Mouse (Mus musculus) limb, embryonic 14.5 days (tissue): ENCODE data around the gene Siah3. TPM values are rescaled to one million over a fixed set of nuclear protein-coding genes. Genes with fewer than 3 reads are reported as not detected.

ENCODE experiments used
- ATAC-seq: fragments of 200-750 bp; cut with Nextera tagmentation; 2 replicates; pipeline ENCODE4 v1.8.0; 2017; ENCODE audit warnings: low read depth, moderate number of reproducible peaks, moderate TSS enrichment; ENCODE audit not compliant: low FRiP score
- DNase-seq: peaks from one replicate; pipeline ENCODE4 v3.0.0-alpha.2; 2015; ENCODE audit warnings: low spot score
- H3K27ac ChIP-seq: fragments of 300-500 bp; sonication (generic); replicated peaks from 2 replicates; pipeline ENCODE4 v1.5.1; 2014; ENCODE audit warnings: low read depth, mild to moderate bottlenecking, low read length, moderate library complexity, mixed read lengths
- H3K27me3 ChIP-seq: fragments of 300-500 bp; sonication (generic); 2 replicates; pipeline ENCODE4 v1.6.1; 2014; ENCODE audit warnings: low read length, mixed read lengths; ENCODE audit not compliant: control insufficient read depth, insufficient read depth
- H3K36me3 ChIP-seq: fragments of 300-500 bp; sonication (generic); 2 replicates; pipeline ENCODE4 v1.6.1; 2014; ENCODE audit warnings: mild to moderate bottlenecking, low read length, moderate library complexity, mixed read lengths; ENCODE audit not compliant: control insufficient read depth, insufficient read depth
- H3K4me1 ChIP-seq: fragments of 300-500 bp; sonication (generic); 2 replicates; pipeline ENCODE4 v1.6.1; 2014; ENCODE audit warnings: antibody characterized with exemption, low read length, mixed read lengths; ENCODE audit not compliant: control insufficient read depth, insufficient read depth
- H3K4me2 ChIP-seq: fragments of 300-500 bp; sonication (generic); replicated peaks from 2 replicates; pipeline ENCODE4 v1.6.1; 2014; ENCODE audit warnings: low read depth, mild to moderate bottlenecking, low read length, moderate library complexity; ENCODE audit not compliant: severe bottlenecking
- H3K4me3 ChIP-seq: fragments of 300-500 bp; sonication (generic); replicated peaks from 2 replicates; pipeline ENCODE4 v1.5.1; 2014; ENCODE audit warnings: low read length
- H3K9ac ChIP-seq: fragments of 300-500 bp; sonication (generic); 2 replicates; pipeline ENCODE4 v1.6.1; 2014; ENCODE audit warnings: mild to moderate bottlenecking, low read depth, low read length, moderate library complexity; ENCODE audit not compliant: severe bottlenecking
- H3K9me3 ChIP-seq: fragments of 300-500 bp; sonication (generic); 2 replicates; pipeline ENCODE4 v1.6.1; 2016; ENCODE audit warnings: low read length; ENCODE audit not compliant: control insufficient read depth
- POLR2A ChIP-seq: fragments of 200-500 bp; IDR thresholded peaks from 2 replicates; pipeline ENCODE4 v1.8.0; 2012; ENCODE audit warnings: inconsistent platforms, mild to moderate bottlenecking, moderate library complexity, borderline replicate concordance; ENCODE audit not compliant: insufficient read depth, insufficient read length; ENCODE audit errors: extremely low read depth
- WGBS: fragments of 180-500 bp; shearing (Covaris S2); extraction: QIAGEN DNeasy Blood & Tissue Kit; methylation state at CpG from one replicate; pipeline ENCODE4 v1.1.7; 2014; 5-methylcytosine and 5-hydroxymethylcytosine counted together
- polyA plus RNA-seq, 2 experiments: library from polyadenylated mRNA; depleted of rRNA in 1 of 2; stranded (reverse) in 1 of 2; unstranded in 1 of 2; fragments of >200 nt; fragmentation: Nextera tagmentation in 1 of 2; extraction: Ambion mirVana in 1 of 2; gene quantifications; 2 replicates each; pipeline versions ENCODE4 v1.2.1 to v1.2.3; 2012 to 2014

Siah3 gene
- polyA plus RNA-seq, 2 experiments, result 0.54 to 0.94 TPM

DNA sequence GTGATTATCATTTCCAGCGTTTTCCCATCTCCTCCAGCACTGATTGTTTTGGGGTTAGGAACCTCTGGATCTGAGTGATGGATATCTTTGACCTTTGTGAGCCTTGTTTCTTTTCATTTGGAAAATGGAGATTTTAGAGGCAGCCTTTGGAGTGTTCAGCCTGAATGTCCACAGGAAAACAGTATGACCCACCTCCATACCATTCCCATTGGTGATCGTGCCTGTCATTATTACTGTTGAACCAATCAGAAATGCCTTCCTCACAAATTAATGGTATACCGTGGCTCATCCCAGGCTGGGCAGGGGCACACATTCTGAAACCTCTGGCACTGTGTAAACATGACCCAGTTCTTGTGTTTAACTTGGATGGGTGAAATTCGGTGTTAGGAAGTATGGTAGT, 6.0 kb downstream of the Siah3 start:
- Histone ChIP-seq H3K27me3 (no peaks in the 10 kb centered on the region), H3K4me3 (no peak overlapping the region), H3K9ac (no peak overlapping the region), H3K4me2 (no peak overlapping the region), H3K9me3 (no peaks in the 10 kb centered on the region), H3K27ac (no peak overlapping the region), H3K4me1 (peaks cover 11% of the 10 kb centered on the region), H3K36me3 (no peaks in the 10 kb centered on the region)
- 88% methylated on average over 4 of the region's 4 CpGs for WGBS
- no peak for ATAC-seq
- TF ChIP-seq POLR2A, result no peak
- no peak for DNase-seq

DNA sequence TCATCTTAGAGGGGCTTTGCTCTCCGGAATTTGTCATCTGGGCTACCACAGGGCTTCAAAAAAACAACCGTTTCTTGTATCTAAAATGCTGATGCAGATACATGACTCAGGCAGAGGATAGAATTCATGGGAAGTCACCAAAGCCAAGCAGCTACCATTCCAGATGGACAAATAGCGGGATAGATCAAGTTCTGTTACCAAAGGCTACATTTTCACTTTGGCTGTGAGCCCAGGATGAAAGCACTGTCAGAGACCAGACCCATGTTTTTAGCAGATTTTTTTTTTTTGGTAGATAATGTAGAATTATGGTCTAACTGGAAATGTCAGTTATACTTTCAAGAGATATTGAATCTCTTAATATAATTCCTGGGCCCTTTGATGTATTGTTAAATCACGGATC, 7.4 kb downstream of the Siah3 start:
- no peak overlapping the region for H3K4me3 ChIP-seq
- H3K4me1 ChIP-seq, result peaks cover 6% of the 10 kb centered on the region
- no peak overlapping the region for H3K27ac ChIP-seq
- TF ChIP-seq POLR2A, result no peak
- H3K27me3 ChIP-seq, result no peaks in the 10 kb centered on the region
- DNase-seq (no peak), ATAC-seq (no peak)
- no peak overlapping the region for H3K4me2 ChIP-seq
- no peaks in the 10 kb centered on the region for H3K36me3 ChIP-seq
- H3K9ac ChIP-seq, result no peak overlapping the region
- WGBS, result 77% methylated on average over 4 of the region's 4 CpGs
- H3K9me3 ChIP-seq, result no peaks in the 10 kb centered on the region

DNA sequence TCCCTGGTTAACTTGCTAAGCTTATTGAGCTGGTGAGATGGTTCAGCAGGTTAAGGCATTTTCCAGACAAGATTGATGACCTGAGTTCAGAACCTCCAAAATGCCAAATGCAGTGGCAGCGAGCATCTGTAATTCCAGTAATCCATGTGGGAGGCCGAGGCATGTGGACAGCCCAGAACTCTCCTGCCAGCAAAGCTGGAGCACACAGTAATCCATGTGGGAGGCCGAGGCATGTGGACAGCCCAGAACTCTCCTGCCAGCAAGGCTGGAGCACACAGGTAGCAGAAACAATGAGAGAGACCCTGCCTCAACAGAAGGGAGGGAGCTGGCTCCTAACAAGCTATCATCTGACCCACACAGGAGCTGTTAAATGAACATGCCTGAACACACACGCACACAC, 13.2 kb downstream of the Siah3 start:
- DNase-seq (no peak), ATAC-seq (no peak)
- no peak for TF ChIP-seq POLR2A
- H3K4me2 ChIP-seq, result no peak overlapping the region
- H3K36me3 ChIP-seq, result no peaks in the 10 kb centered on the region
- WGBS, result 74% methylated on average over 4 of the region's 4 CpGs
- no peaks in the 10 kb centered on the region for H3K9me3 ChIP-seq
- no peak overlapping the region for H3K27ac ChIP-seq
- H3K4me3 ChIP-seq, result no peak overlapping the region
- H3K9ac ChIP-seq, result no peak overlapping the region
- H3K27me3 ChIP-seq, result no peaks in the 10 kb centered on the region
- no peaks in the 10 kb centered on the region for H3K4me1 ChIP-seq

DNA sequence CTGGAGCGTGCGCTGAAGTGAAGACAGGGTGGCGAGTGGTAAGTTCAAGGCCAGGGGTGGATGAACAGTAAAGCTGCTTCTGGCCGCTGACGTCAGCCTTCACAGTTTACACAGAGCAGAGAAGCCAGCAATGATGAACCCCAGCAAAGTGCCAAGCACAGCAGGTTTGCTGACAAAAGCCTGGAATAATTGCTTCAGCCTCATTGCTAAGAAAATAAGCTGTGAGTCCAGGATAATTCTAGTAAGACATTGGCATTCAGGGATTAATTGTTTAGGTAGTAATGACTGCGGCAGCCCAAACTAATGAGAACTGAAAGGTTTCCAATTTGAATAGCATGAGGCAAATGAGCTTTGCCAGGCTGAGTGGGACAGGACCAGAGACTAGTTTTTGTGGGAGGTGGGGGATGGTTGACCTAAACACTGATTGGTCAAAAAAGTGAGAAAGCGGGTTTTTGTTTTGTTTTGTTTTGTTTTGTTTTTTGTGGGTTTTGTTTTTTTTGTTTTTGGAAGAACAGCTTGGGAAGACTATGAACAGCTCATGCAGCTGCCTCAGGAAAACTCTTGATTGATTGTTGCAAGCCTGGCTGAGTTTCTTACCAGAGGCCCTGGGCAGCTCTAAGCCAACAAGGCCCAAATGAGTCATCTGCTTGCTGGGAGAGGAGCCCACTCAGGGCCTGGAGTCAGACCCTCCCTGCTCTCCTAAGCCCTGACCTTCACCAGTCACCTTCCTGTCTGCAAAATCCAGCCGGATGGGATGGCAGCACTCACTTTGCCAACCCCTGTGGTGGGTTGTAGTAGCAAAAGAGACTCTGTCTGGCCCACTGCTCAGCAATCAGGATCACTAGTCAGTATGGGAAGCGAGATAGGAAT, 17.5 kb downstream of the Siah3 start:
- H3K4me1 ChIP-seq, result no peaks in the 10 kb centered on the region
- no peak overlapping the region for H3K27ac ChIP-seq
- no peaks in the 10 kb centered on the region for H3K36me3 ChIP-seq
- no peaks in the 10 kb centered on the region for H3K27me3 ChIP-seq
- no peak overlapping the region for H3K4me2 ChIP-seq
- H3K9ac ChIP-seq, result no peak overlapping the region
- no peak overlapping the region for H3K4me3 ChIP-seq
- no peaks in the 10 kb centered on the region for H3K9me3 ChIP-seq
- ATAC-seq (no peak), DNase-seq (no peak)
- 71% methylated on average over 9 of the region's 9 CpGs for WGBS
- TF ChIP-seq POLR2A, result no peak

DNA sequence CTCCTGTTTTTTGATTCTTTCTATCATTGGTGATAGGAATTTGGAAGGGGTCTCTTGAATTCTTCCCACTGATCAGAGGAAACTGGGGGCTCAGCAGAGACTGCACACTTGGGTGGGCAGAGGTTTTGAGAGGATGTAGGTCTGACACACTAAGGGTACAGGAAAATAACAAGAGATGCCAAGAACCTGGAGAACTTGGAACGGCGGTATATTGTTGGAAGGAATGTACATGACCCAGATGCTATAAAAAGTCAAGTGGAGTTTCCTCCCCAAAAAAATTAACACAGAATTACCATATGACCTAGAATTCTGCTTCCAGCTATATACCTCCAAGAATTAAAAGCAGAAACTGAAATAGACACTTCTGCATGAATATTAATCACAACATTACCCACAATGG, 20.1 kb downstream of the Siah3 start:
- Histone ChIP-seq H3K9ac (no peak overlapping the region), H3K4me3 (no peak overlapping the region), H3K27ac (no peak overlapping the region), H3K36me3 (no peaks in the 10 kb centered on the region), H3K4me1 (no peaks in the 10 kb centered on the region), H3K27me3 (no peaks in the 10 kb centered on the region), H3K9me3 (no peaks in the 10 kb centered on the region), H3K4me2 (no peak overlapping the region)
- ATAC-seq (no peak), DNase-seq (no peak)
- WGBS, result 77% methylated on average over 2 of the region's 2 CpGs
- no peak for TF ChIP-seq POLR2A
